Mouse (Mus musculus): Measurements from ENCODE around the gene Kcnc3.

The Kcnc3 gene

DNA sequence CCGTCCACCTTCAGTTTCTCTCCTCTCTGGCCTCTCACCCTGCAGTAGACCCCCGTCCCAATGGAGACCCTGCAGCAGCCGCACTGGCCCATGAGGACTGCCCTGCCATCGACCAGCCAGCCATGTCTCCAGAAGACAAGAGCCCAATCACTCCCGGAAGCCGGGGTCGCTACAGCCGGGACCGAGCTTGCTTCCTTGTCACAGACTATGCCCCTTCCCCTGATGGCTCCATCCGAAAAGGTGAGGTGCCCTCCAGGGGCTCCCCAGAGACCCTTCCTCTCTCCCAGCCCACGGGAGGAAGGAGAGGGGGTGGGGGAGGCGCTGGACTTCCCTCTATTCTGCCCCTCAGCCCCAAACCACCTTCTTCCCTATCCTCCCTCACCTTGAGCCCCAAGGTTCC, 7.9 kb downstream of the Kcnc3 start:
- no peak for DNase-seq

DNA sequence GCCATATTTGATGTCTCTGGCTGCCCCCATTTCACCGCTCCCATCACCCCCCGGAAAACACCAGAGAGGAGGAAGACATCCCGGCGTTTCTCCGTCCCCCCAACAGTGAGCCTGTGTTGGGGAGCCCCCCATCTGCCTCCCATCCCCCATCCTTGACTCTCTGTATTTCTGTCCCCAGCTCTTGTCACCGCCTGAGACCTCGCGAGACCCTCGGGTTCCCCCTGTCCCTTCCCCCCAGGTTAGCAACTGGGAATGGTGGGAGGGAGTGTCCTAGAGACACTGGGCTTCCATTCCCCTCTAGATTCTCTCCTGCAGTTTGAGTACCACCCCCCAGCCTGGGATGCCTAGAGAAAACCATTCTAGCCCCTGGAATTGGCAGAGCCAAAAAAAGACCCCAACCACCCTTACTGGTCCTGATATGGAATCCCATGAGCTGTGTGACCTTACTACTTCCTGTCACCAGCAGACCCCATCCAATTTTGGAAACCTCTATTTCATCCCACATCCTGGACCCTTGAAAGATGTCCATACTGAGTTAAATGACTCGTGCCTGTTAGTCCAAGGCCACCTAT, 10.3 kb downstream of the Kcnc3 start:
- no peak for DNase-seq

- DNase-seq = peak; percentile 36 to 47
Measured at GRCm38 (mm10) chr7:44601646-44602045, 11.2 kb downstream of the Kcnc3 start.

DNA sequence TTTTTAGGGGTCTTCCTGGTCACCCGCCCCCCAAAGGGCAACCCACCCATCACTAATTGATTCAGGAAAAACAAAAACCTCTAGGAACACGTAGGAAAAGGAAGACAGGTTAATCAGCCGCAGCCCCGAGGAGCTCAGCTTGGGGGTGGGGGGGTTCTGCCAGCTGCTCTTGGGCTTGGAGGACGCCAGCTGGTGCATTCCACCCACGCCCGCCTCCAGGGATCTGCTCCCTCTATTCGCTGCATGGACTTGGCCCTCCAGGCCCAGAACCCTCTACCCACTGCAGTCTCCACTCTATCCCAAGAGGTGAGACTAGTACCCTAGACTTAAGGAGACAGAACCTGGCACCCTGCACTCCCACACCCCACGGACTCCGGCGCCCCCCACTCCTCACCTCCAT, 12.0 kb downstream of the Kcnc3 start:
- peak; percentile 84 to 88 for DNase-seq

DNA sequence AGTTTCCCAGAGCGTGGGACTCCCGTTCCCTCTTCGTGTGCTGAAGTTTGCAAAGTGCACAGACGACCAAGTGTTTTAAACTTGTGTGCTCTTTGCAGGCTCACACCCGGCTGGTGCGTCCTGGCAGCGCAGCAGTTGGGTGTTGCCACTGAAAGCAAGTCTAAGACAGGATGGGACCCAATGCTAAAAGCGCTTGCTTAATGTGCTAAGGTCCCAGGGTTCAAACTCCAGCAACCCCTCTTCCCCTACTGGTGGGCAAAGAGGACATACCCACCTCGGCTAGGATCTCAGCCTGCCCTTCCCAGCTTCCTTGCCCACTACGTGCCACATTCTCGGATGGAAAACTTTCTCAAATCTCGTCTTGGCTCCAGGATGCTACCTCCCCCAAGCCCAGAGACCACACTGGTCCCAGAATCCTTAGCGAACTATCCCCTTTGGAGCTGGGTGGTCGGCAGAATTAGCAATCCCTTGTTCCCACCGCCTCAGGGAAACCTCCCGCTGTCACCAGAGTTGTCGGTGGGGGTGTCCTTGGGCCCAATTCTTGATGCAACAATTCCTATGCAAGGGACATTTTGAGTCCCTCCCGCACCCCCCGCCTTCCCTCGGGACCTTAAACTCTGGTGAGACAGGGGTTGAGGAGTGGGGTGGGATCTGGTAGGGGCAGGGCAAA, 12.9 kb downstream of the Kcnc3 start:
- DNase-seq = peak; percentile 54 to 58

GRCm38 (mm10) chr7:44604139-44604606, 13.7 kb downstream of the Kcnc3 start:
- DNase-seq = peak; percentile 80 to 84

GRCm38 (mm10) chr7:44604619-44605018, 14.2 kb downstream of the Kcnc3 start:
- no peak for DNase-seq

GRCm38 (mm10) chr7:44605436-44605835, 15.0 kb downstream of the Kcnc3 start:
- DNase-seq = no peak

DNA sequence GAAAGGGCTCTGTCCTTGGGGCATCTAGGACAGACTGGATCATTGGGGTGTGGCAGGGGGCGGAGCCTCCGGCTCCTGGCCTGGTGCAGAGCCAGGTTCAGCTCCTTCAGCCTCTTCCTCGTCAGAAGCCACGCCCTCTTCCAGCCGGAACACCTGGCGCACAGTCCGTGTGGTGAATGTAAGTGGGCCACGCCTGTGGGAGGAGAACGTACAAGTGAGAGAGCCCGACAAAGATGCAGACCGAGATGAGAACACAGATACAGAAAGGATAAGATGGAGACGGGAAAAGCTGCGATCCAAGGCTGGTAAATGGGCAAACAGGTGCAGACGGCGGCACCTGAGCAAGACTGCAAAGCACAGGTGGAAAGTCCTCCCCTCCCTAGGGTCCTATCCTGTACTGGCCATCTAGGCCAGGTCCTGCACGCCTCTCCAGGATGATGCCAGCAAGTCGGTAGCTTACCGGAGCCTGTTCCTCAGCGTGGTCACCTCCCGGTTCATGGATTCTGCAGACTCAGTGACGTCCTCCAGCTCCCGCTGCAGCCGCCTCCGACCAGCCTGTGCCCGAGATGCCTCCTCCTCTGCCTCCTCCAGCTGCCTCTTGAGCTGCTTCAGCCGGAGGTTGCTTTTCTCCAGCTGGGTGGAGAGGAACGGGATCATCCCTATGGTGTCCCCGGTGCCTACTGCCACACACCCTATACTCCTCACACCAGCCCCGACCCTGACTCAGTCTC, 15.9 kb downstream of the Kcnc3 start:
- peak; percentile 34 to 44 for DNase-seq

DNA sequence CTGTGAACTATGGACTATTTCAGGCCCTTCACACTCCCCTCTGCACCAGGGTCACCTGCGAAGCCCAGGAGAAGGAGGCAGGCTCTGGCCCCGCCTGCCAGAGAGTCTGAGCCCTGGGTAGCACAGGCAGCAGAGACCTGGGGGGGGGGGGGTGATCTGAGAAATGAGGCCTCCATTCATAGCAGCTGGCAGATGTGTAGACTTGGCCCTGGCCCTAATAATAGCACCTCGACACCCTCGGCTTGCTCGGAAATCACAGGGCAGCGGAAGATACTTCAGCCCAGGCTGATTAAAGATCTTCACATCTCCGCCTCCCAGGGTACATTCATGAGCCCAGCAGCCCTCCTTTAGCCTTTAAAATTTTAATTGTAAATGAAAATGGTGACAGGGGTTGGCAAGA, 21.7 kb downstream of the Kcnc3 start:
- DNase-seq = no peak

GRCm38 (mm10) chr7:44614041-44614688, 23.7 kb downstream of the Kcnc3 start:
- peak; percentile 44 to 48 for DNase-seq

DNA sequence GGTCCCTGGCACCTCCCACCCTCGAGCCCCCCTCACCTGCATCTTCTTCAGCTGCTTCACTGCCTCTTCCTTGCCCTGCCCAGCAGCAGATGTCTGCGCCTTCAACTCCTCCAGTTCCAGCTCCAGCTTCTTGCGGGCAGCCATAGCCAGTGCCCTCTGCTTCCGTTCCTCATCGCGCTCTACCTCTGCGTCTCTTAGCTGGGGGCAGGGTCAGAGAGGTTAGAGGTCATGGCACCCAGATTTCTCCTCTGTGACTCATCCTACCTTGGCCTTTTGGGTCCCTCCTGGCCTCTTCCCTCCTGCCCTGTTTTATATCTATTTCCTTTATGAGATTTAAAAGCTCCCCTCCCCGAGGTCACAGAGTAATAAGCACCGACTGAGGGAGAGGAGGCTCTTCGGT, 24.8 kb downstream of the Kcnc3 start:
- peak in 1 of 2 experiments; percentile 22 for DNase-seq

DNA sequence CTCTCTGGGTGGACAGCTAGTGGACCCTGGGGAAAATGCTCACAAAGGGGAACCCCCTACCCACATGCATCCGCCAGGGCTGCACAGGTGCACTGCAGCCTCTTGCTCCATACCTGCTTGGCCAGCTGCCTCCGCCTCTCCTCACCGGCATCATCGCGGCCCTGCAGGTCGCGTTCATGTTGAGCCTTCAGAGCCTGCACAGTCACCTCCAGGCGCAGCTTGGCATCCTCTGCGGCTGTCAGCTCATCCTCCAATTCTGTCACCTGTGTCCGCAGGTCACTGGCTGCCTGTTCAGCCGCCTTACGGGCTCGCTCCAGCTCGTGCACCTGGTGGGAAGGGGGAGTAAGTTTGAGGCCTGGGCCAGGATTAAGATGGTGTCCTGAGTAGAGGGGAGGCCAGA, 25.5 kb downstream of the Kcnc3 start:
- DNase-seq = peak in 1 of 2 experiments; percentile 45

GRCm38 (mm10) chr7:44617059-44617458, 26.6 kb downstream of the Kcnc3 start:
- DNase-seq = peak in 1 of 2 experiments; percentile 59

GRCm38 (mm10) chr7:44623714-44624542, 33.5 kb downstream of the Kcnc3 start:
- DNase-seq = peak; percentile 69 to 83

DNA sequence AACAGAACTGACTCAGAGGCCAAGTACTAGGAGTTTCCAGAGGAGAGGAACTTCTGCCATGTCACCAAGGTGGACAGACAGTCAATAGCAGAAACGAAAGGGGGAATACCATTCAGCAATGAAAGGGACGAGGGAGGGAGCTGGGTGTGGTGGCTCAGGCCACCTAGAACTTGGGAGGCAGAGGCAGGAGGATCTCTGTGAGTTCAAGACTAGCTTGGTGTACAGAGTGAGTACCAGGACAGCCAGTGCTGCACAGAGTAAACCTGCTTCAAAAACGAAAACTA, 34.0 kb downstream of the Kcnc3 start:
- no peak for DNase-seq

DNA sequence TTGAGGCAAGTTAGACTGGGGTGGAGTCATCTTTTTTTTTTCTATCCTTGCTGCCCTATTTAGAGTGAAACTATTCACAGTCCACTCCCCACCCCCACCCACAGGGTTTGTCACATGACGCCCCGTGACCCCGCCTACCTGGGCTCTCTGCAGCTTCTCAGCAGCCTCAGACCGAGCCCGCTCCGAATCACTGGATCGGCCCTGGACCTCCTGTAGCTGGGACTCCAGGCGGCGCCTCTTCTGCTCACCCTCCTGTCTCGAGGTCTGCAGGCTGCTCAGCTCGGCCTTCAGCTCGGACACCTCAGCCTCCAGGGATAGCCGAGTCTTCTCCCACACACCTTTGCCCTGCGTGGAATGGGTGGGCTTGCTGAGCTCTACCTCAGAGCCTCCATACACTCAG, 34.4 kb downstream of the Kcnc3 start:
- peak; percentile 77 to 78 for DNase-seq

GRCm38 (mm10) chr7:44625241-44626067, 35.0 kb downstream of the Kcnc3 start:
- peak; percentile 93 to 95 for DNase-seq

- peak in 1 of 2 experiments; percentile 68 for DNase-seq
Measured at GRCm38 (mm10) chr7:44626068-44626385, 35.6 kb downstream of the Kcnc3 start.

- DNase-seq = no peak
Measured at GRCm38 (mm10) chr7:44626966-44627365, 36.5 kb downstream of the Kcnc3 start.

GRCm38 (mm10) chr7:44628402-44629034, 38.1 kb downstream of the Kcnc3 start:
- peak; percentile 71 to 74 for DNase-seq

All from cerebellum, postnatal 10 days (tissue).